Mouse (Mus musculus) CH12.LX (cell line): ENCODE measurements around the gene Iqschfp. TPM values are rescaled to one million over a fixed set of nuclear protein-coding genes. Genes with fewer than 3 reads are reported as not detected.

Experiments used
- DNase-seq: peaks from one replicate; pipeline ENCODE4 v3.0.0-alpha.2; 2013; ENCODE audit errors: extremely low read depth
- H3K27ac ChIP-seq: 2 replicates; pipeline ENCODE4 v1.5.1; 2012; ENCODE audit warnings: low read depth, mild to moderate bottlenecking, control low read depth, moderate library complexity; ENCODE audit not compliant: insufficient read depth
- H3K27me3 ChIP-seq: replicated peaks from 2 replicates; pipeline ENCODE3; 2012; ENCODE audit warnings: inconsistent platforms
- H3K36me3 ChIP-seq, 2 experiments: replicated peaks in 1 of 2; 2 replicates each; pipeline versions ENCODE3 to v1.6.1; 2012; ENCODE audit warnings: inconsistent platforms in 1 of 2, low read length in 1 of 2, mild to moderate bottlenecking in 1 of 2, mixed read lengths in 1 of 2, moderate library complexity in 1 of 2; ENCODE audit not compliant: control insufficient read depth in 1 of 2, insufficient read depth in 1 of 2
- H3K4me1 ChIP-seq, 2 experiments: 2 replicates each; pipeline ENCODE4 v1.6.1; 2012; ENCODE audit warnings: inconsistent platforms in 1 of 2, moderate library complexity in 1 of 2; ENCODE audit not compliant: insufficient read depth in 2 of 2, control insufficient read depth in 1 of 2
- H3K4me2 ChIP-seq: 2 replicates; pipeline ENCODE4 v1.6.1; 2012; ENCODE audit warnings: low read depth, mild to moderate bottlenecking, control low read depth; ENCODE audit not compliant: poor library complexity, insufficient read depth, severe bottlenecking
- H3K4me3 ChIP-seq, 3 experiments: fragments of 150-350 bp in 1 of 3; sonication (generic) in 1 of 3; replicated peaks in 1 of 3; 2 replicates each; pipeline versions ENCODE3 to v1.5.1; 2011 to 2012; ENCODE audit warnings: low read depth in 2 of 3, low read length in 2 of 3, mild to moderate bottlenecking in 2 of 3, moderate library complexity in 2 of 3, control low read depth in 1 of 3, improper control_type of control experiment in 1 of 3, inconsistent platforms in 1 of 3, mixed read lengths in 1 of 3; ENCODE audit not compliant: poor library complexity in 1 of 3
- H3K79me2 ChIP-seq: replicated peaks from 2 replicates; pipeline ENCODE4 v1.6.1; 2012; ENCODE audit warnings: mild to moderate bottlenecking, moderate library complexity; ENCODE audit not compliant: control insufficient read depth, poor library complexity, insufficient read depth, severe bottlenecking; ENCODE audit errors: extremely low read depth
- H3K9ac ChIP-seq: 2 replicates; pipeline ENCODE4 v1.6.1; 2012; ENCODE audit warnings: low read depth, mild to moderate bottlenecking, control low read depth, moderate library complexity; ENCODE audit not compliant: insufficient read depth
- H3K9me3 ChIP-seq: replicated peaks from 2 replicates; pipeline ENCODE3; 2012; ENCODE audit warnings: low read length, inconsistent platforms, mixed read lengths
- CHD2 ChIP-seq: IDR thresholded peaks from 2 replicates; pipeline ENCODE4 v1.6.1; 2011; ENCODE audit warnings: low read length, improper control_type of control experiment
- CTCF ChIP-seq, 2 experiments: IDR thresholded peaks in 1 of 2; conservative IDR thresholded peaks in 1 of 2; 2 replicates each; pipeline ENCODE4 v1.5.1; 2011 to 2012; ENCODE audit warnings: low read depth in 2 of 2, low read length in 2 of 2, improper control_type of control experiment in 1 of 2, inconsistent platforms in 1 of 2, mild to moderate bottlenecking in 1 of 2, moderate library complexity in 1 of 2
- ELF1 ChIP-seq: IDR thresholded peaks from 2 replicates; pipeline ENCODE4 v1.6.1; 2014; ENCODE audit warnings: low read depth, mild to moderate bottlenecking, inconsistent platforms, low read length, improper control_type of control experiment
- GABPA ChIP-seq: IDR thresholded peaks from 2 replicates; pipeline ENCODE4 v1.6.1; 2012; ENCODE audit warnings: low read depth, low read length, improper control_type of control experiment, inconsistent platforms; ENCODE audit not compliant: insufficient replicate concordance
- HCFC1 ChIP-seq: IDR thresholded peaks from 2 replicates; pipeline ENCODE4 v1.6.1; 2012; ENCODE audit warnings: low read depth, mild to moderate bottlenecking, inconsistent platforms, low read length, improper control_type of control experiment
- JUN ChIP-seq: IDR thresholded peaks from 2 replicates; pipeline ENCODE4 v1.6.1; 2011; ENCODE audit warnings: low read depth, mild to moderate bottlenecking, low read length, improper control_type of control experiment, moderate library complexity; ENCODE audit not compliant: insufficient read depth
- KAT2A ChIP-seq: IDR thresholded peaks from 2 replicates; pipeline ENCODE4 v1.6.1; 2012; ENCODE audit warnings: low read length, improper control_type of control experiment, inconsistent platforms; ENCODE audit not compliant: insufficient replicate concordance
- NELFE ChIP-seq: IDR thresholded peaks from 2 replicates; pipeline ENCODE4 v1.6.1; 2011; ENCODE audit warnings: low read depth, low read length, improper control_type of control experiment
- PAX5 ChIP-seq: IDR thresholded peaks from 2 replicates; pipeline ENCODE4 v1.6.1; 2012; ENCODE audit warnings: low read length, inconsistent platforms, mixed read lengths
- POLR2A ChIP-seq: IDR thresholded peaks from 2 replicates; pipeline ENCODE4 v1.6.1; 2011; ENCODE audit warnings: low read depth, mild to moderate bottlenecking, improper control_type of control experiment, low read length
- POLR2AphosphoS2 ChIP-seq: IDR thresholded peaks from 2 replicates; pipeline ENCODE4 v1.6.1; 2011; ENCODE audit warnings: low read depth, low read length, improper control_type of control experiment
- RCOR1 ChIP-seq: conservative IDR thresholded peaks from 2 replicates; pipeline ENCODE4 v1.6.1; 2012; ENCODE audit warnings: low read depth, mild to moderate bottlenecking, inconsistent platforms, low read length, improper control_type of control experiment
- SMC3 ChIP-seq: IDR thresholded peaks from 2 replicates; pipeline ENCODE4 v1.6.1; 2011; ENCODE audit warnings: low read depth, low read length, improper control_type of control experiment
- UBTF ChIP-seq: IDR thresholded peaks from 2 replicates; pipeline ENCODE4 v1.6.1; 2012; ENCODE audit warnings: low read depth, mild to moderate bottlenecking, inconsistent platforms, low read length, improper control_type of control experiment, moderate library complexity
- USF1 ChIP-seq: IDR thresholded peaks from 2 replicates; pipeline ENCODE4 v1.6.1; 2014; ENCODE audit warnings: low read depth, mild to moderate bottlenecking, inconsistent platforms, low read length, improper control_type of control experiment
- ZC3H11A ChIP-seq: IDR thresholded peaks from 2 replicates; pipeline ENCODE4 v1.6.1; 2012; ENCODE audit warnings: low read depth, mild to moderate bottlenecking, inconsistent platforms, low read length, improper control_type of control experiment
- ZKSCAN1 ChIP-seq: IDR thresholded peaks from 2 replicates; pipeline ENCODE4 v1.6.1; 2012; ENCODE audit warnings: low read depth, inconsistent platforms, low read length, improper control_type of control experiment, borderline replicate concordance
- ZMIZ1 ChIP-seq: IDR thresholded peaks from 2 replicates; pipeline ENCODE4 v1.6.1; 2012; ENCODE audit warnings: low read depth, mild to moderate bottlenecking, inconsistent platforms, low read length, improper control_type of control experiment
- dilution Hi-C: fragments of 300-500 bp; cut with MboI; formaldehyde crosslinking; loops from 2 replicates; pipeline ENCODE4 v1.14.3; 2020; ENCODE audit warnings: low sequenced_read_pairs; ENCODE audit not compliant: extremely low pct_unique_long_range_greater_than_20kb, extremely low pct_ligation_motif_present
- in situ Hi-C: fragments of 300-500 bp; cut with MboI; formaldehyde crosslinking; loops from 3 replicates; pipeline ENCODE4 v1.14.3; 2019; ENCODE audit warnings: low sequenced_read_pairs, low pct_ligation_motif_present, low pct_unique_long_range_greater_than_20kb, mixed read lengths
- polyA plus RNA-seq: library from polyadenylated mRNA; unstranded; fragments of >175 nt; gene quantifications from 2 replicates; pipeline ENCODE4 v1.2.1, GENCODE M21; 2012; ENCODE audit warnings: low read depth; ENCODE audit not compliant: insufficient read length
- total RNA-seq, 2 experiments: library from RNA; depleted of rRNA; stranded (reverse); fragments of 300-350 nt in 1 of 2; fragments of >200 nt in 1 of 2; gene quantifications; 2 replicates each; pipeline ENCODE4 v1.2.3; 2012 to 2014

Gene Iqschfp
- total and polyA plus RNA-seq, 3 experiments: 0.13 to 0.25 TPM; not detected in 1

DNA sequence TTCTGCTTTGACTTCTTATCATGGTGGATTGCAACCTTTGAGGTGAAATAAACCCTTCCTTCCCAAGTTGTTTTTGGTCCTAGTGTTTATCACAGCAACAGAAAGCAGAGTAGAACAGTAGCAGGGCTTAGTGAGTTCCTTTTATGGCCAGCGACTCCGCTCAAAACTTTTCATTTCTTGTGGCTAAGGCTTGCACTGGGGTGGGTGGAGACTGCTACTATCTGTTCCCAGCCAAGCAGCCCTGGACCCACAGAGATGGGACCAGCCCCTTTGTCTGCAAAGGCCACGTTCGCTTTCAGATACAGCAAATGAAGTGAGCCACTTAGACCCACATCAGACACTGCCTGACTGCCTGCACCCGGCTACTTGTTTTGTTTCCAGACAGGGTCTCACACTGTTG lies 618.8 kb downstream of the Iqschfp start:
- H3K36me3 ChIP-seq: no peaks in the 10 kb centered on the region

DNA sequence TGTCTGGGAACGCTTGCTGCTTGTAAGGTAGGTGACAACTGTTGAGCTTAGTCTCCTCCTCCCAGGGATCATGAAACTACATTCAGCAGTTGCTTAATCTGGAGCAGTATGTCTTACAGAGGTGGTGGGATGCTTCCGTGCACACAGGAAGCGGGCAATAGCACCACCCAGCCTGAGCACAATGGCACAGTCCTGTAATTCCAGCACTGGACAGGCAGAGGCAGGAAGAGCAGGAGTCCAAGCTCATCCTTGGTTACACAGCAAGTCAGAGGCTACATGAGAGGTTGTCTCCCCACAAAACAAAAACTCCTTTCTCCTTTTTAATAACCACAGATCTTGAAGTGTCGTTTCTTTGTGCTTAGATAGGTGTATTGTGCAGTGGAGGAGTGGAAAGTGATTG lies 619.7 kb downstream of the Iqschfp start:
- no peaks in the 10 kb centered on the region for H3K4me1 ChIP-seq
- in situ Hi-C loops: no loop called here

More for the DNA sequence above, 618.8 kb downstream of the Iqschfp start:
- no peak overlapping the region for H3K9ac ChIP-seq
- H3K4me1 ChIP-seq: no peaks in the 10 kb centered on the region
- TF ChIP-seq JUN (no peak), HCFC1 (no peak), CHD2 (no peak), SMC3 (no peak), POLR2AphosphoS2 (no peak), ZC3H11A (no peak), KAT2A (no peak), ELF1 (no peak)
- TF ChIP-seq, all 38 proteins: peak for 0
- dilution Hi-C loops (no loop called here), in situ Hi-C loops (no loop called here)
- H3K27me3 ChIP-seq: no peaks in the 10 kb centered on the region
- H3K4me2 ChIP-seq: no peak overlapping the region
- H3K4me3 ChIP-seq: no peak overlapping the region
- H3K27ac ChIP-seq: no peak overlapping the region
- no peak for DNase-seq
- H3K79me2 ChIP-seq: no peaks in the 10 kb centered on the region
- H3K9me3 ChIP-seq: no peaks in the 10 kb centered on the region

DNA sequence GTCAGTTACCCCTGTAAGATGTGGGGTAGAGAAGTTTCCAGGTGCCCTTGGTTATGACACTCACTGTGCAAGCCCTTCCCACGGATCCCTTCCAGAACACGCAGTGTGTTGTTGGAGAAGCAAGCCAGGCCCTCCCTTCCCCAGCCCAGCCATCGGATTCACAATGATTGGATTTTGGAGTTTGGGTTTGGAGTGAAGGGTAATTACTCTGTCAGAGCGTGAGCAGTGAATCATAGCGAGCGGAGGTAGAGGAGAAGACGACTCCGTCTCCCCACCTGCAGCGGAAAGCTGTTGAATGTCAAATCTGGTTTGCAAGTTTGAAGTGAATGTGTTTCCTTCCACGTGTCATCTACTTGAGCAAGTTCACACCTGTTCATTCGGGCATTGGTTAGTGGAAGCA lies 620.3 kb downstream of the Iqschfp start:
- no peaks in the 10 kb centered on the region for H3K27me3 ChIP-seq
- no peak overlapping the region for H3K4me3 ChIP-seq
- no peak for DNase-seq
- dilution Hi-C loops: no loop called here
- no peak overlapping the region for H3K27ac ChIP-seq
- H3K9me3 ChIP-seq: no peaks in the 10 kb centered on the region
- in situ Hi-C loops: no loop called here
- no peak overlapping the region for H3K9ac ChIP-seq
- no peaks in the 10 kb centered on the region for H3K79me2 ChIP-seq
- no peak for TF ChIP-seq ZMIZ1
- TF ChIP-seq UBTF: no peak
- TF ChIP-seq CTCF (conservative IDR thresholded peaks at IDR 0.05 in 1 of 2, IDR thresholded peaks at IDR 0.05 in 1 of 2; ENCODE audit: low read depth in 2 of 2, low read length in 2 of 2): no peak
- no peak for TF ChIP-seq USF1
- TF ChIP-seq ZKSCAN1: no peak
- no peak for TF ChIP-seq POLR2AphosphoS2
- no peak for TF ChIP-seq ELF1
- TF ChIP-seq PAX5: no peak
- TF ChIP-seq GABPA: no peak
- no peak for TF ChIP-seq ZC3H11A
- H3K4me2 ChIP-seq: no peak overlapping the region
- H3K36me3 ChIP-seq: no peaks in the 10 kb centered on the region
- H3K4me1 ChIP-seq: no peaks in the 10 kb centered on the region

More for the DNA sequence above, 619.7 kb downstream of the Iqschfp start:
- dilution Hi-C loops: no loop called here
- no peak for TF ChIP-seq UBTF
- no peak for TF ChIP-seq ZMIZ1
- TF ChIP-seq POLR2A: no peak
- no peak for TF ChIP-seq HCFC1
- TF ChIP-seq NELFE: no peak
- no peak for TF ChIP-seq RCOR1
- Histone ChIP-seq H3K27me3 (no peaks in the 10 kb centered on the region), H3K9ac (no peak overlapping the region), H3K27ac (no peak overlapping the region), H3K79me2 (no peaks in the 10 kb centered on the region), H3K36me3 (no peaks in the 10 kb centered on the region), H3K4me2 (no peak overlapping the region), H3K4me3 (no peak overlapping the region), H3K9me3 (no peaks in the 10 kb centered on the region)
- no peak for DNase-seq
